Mouse (Mus musculus): Measurements from ENCODE around the gene Gcgr.

GRCm38 (mm10) chr11:120560952-120561728, 30.6 kb downstream of the Gcgr start:
- TF ChIP-seq CTCF (IDR thresholded peaks at IDR 0.05; ENCODE audit: insufficient read depth, low read depth, low read length) (no peak), POLR2A (IDR thresholded peaks at IDR 0.05; ENCODE audit: insufficient read depth, low read depth, low read length) (no peak)

All from olfactory bulb, adult 2 months (tissue).